Mouse (Mus musculus): ENCODE measurements at regions not wholly inside any gene's neighbourhood (a gene's known extent, or its start where the extent isn't known, plus 50 kb on each side); places are given as distances from the start of the nearest gene placed in this dataset.

DNA sequence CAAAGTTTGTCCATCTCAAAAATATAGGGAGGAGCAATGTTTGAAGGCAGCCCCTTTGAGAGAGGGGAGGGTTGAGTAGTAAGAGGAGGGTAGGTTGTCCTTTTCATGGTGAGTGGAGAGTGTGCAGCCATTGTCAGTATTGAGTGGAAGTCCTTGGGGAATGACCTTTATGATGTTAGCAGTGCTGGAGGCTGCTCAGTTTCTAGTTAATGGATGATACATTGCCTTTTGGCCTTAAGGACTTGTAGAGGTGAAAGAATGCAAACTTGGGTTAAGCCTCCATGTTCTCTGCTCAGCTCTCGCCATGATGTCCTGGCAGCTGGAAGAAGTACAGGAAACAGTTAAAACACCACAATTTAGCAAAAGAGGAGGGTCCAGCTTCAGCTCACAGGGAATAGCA lies 250.6 kb downstream of the Dmrt2 start:
- no peak overlapping the region for H3K4me2 ChIP-seq
- H3K27me3 ChIP-seq, result no peaks in the 10 kb centered on the region
- H3K9ac ChIP-seq, result no peak overlapping the region
- H3K36me3 ChIP-seq, result no peaks in the 10 kb centered on the region
- H3K27ac ChIP-seq (replicated peaks), result no peak overlapping the region
- no peak for ATAC-seq (ENCODE audit: low read depth)
- H3K9me3 ChIP-seq, result no peaks in the 10 kb centered on the region
- H3K4me1 ChIP-seq (replicated peaks), result peaks cover 13% of the 10 kb centered on the region
- WGBS, result 94% methylated on average over 1 of the region's 1 CpGs
- no peak overlapping the region for H3K4me3 ChIP-seq

DNA sequence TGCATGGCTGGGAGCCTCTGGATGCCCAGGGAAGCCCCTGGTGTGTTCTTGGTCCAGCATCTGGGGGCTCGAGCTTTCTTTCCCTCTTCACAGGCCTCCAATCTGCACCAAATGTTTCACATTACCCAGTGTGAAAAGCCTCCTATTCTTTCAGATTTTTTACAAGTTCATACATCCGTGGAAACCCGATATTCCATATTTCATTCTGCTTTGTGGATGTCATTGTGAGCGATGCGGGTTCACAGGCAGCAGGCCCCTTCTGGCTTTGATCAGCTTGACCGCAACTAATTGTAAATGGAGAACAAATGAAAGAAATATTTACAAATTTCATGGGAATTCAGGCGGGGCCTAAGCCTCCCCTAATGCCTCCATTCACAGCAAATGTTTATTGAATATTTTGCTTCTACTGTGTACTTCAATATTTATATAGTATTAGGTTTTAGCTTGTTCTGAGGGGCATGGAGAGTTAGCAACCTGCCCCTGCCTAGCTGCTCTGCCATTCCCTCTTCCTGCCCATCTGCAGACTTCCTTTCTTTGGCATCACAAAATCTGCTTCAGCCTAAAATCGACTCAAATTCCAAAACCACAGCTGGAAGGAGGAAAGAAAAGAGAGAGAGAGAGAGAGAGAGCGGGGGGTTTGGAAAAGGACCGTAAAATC lies 251.6 kb downstream of the Dmrt2 start:
- H3K4me1 ChIP-seq (replicated peaks), result peaks cover 13% of the 10 kb centered on the region
- no peaks in the 10 kb centered on the region for H3K27me3 ChIP-seq
- no peaks in the 10 kb centered on the region for H3K36me3 ChIP-seq
- 34% methylated on average over 10 of the region's 10 CpGs for WGBS
- no peak overlapping the region for H3K4me2 ChIP-seq
- H3K9me3 ChIP-seq, result no peaks in the 10 kb centered on the region
- H3K27ac ChIP-seq (replicated peaks), result no peak overlapping the region
- H3K4me3 ChIP-seq, result no peak overlapping the region
- no peak overlapping the region for H3K9ac ChIP-seq
- no peak for ATAC-seq (ENCODE audit: low read depth)

DNA sequence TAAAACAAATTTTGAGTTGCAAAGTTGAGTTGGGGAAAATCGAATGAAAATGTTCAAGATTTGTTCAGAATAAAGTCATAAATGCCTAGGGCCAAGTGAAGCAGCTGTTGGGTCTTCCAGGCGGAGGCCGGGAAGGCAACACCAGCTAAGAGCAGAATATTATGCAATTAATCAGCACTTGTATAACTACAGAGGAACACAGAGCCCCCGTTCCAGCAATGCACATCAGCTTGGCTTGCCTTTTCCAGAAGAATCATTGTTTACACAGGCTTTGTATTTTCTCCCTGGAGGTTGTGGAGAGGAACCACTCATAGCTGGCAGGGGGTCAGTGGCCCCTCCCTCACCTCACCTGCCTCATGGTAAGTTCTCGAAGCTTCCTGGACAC lies 252.2 kb downstream of the Dmrt2 start:
- WGBS, result 39% methylated on average over 5 of the region's 5 CpGs
- no peak for ATAC-seq (ENCODE audit: low read depth)

DNA sequence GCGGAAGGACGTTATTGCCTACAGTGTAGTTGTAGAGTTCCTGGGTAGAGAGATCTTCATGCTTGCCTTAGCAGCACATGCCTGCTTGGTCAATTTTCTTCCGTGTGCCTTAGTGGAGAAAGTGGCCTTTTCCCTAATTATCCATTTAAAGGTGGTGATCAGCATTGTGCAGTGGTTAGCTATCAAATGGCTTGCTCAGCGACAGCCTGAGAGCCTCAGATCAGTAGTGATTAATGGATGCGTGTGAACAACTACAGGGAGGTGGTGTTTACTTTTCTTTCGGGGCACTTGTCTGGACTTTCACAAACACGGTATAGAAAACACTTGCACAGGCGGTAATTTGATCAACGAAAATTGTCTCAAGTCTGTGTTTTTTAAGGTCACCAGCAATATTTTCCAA lies 255.0 kb downstream of the Dmrt2 start:
- no peak overlapping the region for H3K4me2 ChIP-seq
- no peak overlapping the region for H3K4me3 ChIP-seq
- H3K36me3 ChIP-seq, result no peaks in the 10 kb centered on the region
- no peak overlapping the region for H3K27ac ChIP-seq (replicated peaks)
- H3K27me3 ChIP-seq, result no peaks in the 10 kb centered on the region
- no peak for ATAC-seq (ENCODE audit: low read depth)
- WGBS, result 65% methylated on average over 9 of the region's 9 CpGs
- no peaks in the 10 kb centered on the region for H3K9me3 ChIP-seq
- H3K9ac ChIP-seq, result no peak overlapping the region
- H3K4me1 ChIP-seq (replicated peaks), result peaks cover 13% of the 10 kb centered on the region

More for the DNA sequence above, 252.2 kb downstream of the Dmrt2 start:
- peaks cover 13% of the 10 kb centered on the region for H3K4me1 ChIP-seq (replicated peaks)
- H3K9me3 ChIP-seq, result no peaks in the 10 kb centered on the region
- no peaks in the 10 kb centered on the region for H3K36me3 ChIP-seq
- H3K4me3 ChIP-seq, result no peak overlapping the region
- H3K27me3 ChIP-seq, result no peaks in the 10 kb centered on the region
- H3K9ac ChIP-seq, result no peak overlapping the region
- no peak overlapping the region for H3K27ac ChIP-seq (replicated peaks)
- no peak overlapping the region for H3K4me2 ChIP-seq

DNA sequence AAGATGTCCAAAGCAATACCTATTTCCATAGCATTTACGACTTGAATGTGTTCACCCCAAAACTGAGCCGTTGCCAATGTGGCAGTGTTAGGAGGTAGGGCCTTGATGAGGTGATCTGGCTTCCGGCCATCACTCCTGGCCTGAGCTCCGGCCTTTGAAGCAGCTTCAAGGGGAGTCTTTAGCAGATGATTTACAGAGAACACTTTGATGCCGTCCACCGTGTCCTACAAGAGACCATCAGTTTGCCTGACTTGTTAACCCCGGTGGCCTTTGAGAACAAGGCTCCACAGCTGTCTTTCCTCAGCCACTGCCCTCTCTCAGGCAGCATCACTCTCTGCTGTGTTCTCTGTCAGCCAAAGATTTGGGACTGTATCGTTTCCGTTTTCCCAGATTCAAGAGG lies 265.1 kb downstream of the Dmrt2 start:
- Histone ChIP-seq H3K27me3 (no peaks in the 10 kb centered on the region), H3K4me2 (no peak overlapping the region), H3K9ac (no peak overlapping the region), H3K4me1 (replicated peaks) (no peaks in the 10 kb centered on the region), H3K36me3 (no peaks in the 10 kb centered on the region), H3K4me3 (no peak overlapping the region), H3K9me3 (no peaks in the 10 kb centered on the region), H3K27ac (replicated peaks) (no peak overlapping the region)
- 56% methylated on average over 9 of the region's 9 CpGs for WGBS
- ATAC-seq (ENCODE audit: low read depth), result no peak

DNA sequence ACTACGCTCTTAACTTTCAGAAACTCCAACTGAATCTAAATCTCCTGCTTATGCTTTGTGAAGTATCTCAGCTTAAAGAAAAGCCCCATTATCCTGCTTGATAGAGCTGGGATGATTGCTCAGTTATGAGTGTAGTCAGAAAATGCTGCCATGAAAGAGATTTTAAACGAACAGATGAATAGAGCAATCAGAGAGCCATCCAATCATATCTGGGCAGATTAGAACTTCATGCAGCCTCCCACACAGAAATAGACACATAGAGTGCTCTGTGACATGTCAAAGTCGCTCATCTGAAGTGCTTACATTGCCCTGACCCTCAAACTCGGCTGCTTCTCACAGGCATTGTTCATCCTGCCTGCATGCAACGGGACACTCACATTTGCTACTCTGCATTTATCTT lies 299.0 kb downstream of the Dmrt2 start:
- Histone ChIP-seq H3K9ac (no peak overlapping the region), H3K4me2 (no peak overlapping the region)
- 71% methylated on average over 5 of the region's 5 CpGs for WGBS

DNA sequence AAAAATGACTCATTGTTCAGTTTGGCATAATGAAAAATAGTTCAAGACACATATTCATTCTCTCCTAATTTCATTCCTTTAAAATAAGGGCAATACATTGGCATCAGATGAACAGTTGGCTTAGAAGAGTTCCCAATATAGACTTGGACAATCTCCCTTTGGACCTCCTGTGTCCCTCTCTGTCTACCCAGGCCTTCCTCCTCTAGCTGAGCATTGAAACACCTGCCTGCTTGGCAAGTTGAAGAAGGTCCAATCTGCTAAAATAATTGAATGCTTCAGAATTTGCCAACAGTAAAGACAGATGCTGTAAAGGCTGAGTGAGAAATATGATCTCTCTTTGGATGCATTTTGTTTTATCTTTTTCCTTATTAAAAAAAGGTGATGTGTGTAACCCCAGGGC lies 303.0 kb downstream of the Dmrt2 start:
- no peak for ATAC-seq (ENCODE audit: low read depth)
- H3K27ac ChIP-seq (replicated peaks), result no peak overlapping the region
- H3K4me2 ChIP-seq, result no peak overlapping the region
- H3K9ac ChIP-seq, result no peak overlapping the region
- no peaks in the 10 kb centered on the region for H3K9me3 ChIP-seq
- H3K36me3 ChIP-seq, result no peaks in the 10 kb centered on the region
- no peaks in the 10 kb centered on the region for H3K4me1 ChIP-seq (replicated peaks)
- H3K27me3 ChIP-seq, result no peaks in the 10 kb centered on the region
- no peak overlapping the region for H3K4me3 ChIP-seq

More for the DNA sequence above, 299.0 kb downstream of the Dmrt2 start:
- Histone ChIP-seq H3K27ac (replicated peaks) (no peak overlapping the region), H3K36me3 (no peaks in the 10 kb centered on the region), H3K9me3 (no peaks in the 10 kb centered on the region), H3K27me3 (no peaks in the 10 kb centered on the region), H3K4me3 (no peak overlapping the region), H3K4me1 (replicated peaks) (no peaks in the 10 kb centered on the region)
- no peak for ATAC-seq (ENCODE audit: low read depth)

DNA sequence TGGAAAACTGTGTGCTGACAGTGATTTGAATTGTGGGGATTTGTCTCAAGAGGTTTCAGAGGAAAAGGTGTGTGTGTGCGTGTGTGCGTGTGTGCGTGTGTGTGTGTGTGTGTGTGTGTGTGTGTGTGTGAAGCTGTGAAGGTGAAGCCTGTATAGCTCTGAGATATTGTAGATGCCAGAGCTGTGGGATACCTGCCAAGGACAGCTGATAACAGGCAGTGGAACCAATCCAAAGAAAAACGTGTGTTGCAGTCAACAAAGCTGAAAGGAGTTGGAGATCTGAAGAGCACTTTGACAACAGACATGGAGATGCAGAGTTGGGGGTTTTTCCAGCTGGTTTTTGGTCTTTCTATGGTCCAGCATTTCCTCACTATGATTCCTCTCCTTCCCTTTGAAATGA lies 308.1 kb downstream of the Dmrt2 start:
- Histone ChIP-seq H3K9me3 (no peaks in the 10 kb centered on the region), H3K36me3 (no peaks in the 10 kb centered on the region), H3K27me3 (no peaks in the 10 kb centered on the region), H3K4me1 (replicated peaks) (no peaks in the 10 kb centered on the region), H3K4me2 (no peak overlapping the region), H3K27ac (replicated peaks) (no peak overlapping the region), H3K9ac (no peak overlapping the region), H3K4me3 (no peak overlapping the region)
- ATAC-seq (ENCODE audit: low read depth), result no peak
- 66% methylated on average over 4 of the region's 4 CpGs for WGBS

DNA sequence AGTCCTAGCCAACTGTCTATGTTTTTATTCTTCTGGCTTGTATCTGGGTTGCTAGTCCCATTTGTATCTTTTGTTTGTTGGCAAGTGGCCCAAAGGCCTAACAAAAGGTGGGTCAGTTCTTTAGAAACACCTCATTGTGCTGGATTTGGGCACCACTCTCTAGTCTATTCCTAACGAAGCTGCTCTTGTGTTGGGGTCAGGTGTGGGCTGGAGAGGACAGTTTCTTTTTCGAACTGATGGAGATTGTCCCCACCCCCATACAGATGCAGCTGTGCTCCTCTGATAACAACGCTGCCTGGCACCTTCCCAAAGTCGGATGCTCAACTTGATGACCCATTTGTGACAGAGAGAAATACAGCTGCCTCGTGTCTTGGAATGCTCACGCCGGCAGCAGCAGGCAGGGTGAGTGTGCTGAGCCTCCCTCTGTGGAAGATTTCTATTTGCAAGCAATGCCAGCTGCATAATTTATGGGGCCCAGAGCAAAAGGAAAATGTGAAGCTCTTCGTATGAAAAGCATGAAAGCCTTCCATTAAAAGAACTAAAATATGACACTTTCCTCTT lies 342.5 kb downstream of the Dmrt2 start:
- H3K4me1 ChIP-seq (replicated peaks), result peaks cover 13% of the 10 kb centered on the region
- H3K27ac ChIP-seq (replicated peaks), result peak overlapping the region; percentile 43; the same call in 1 of the 2 replicates
- 27% methylated on average over 8 of the region's 8 CpGs for WGBS
- H3K27me3 ChIP-seq, result no peaks in the 10 kb centered on the region
- no peaks in the 10 kb centered on the region for H3K36me3 ChIP-seq
- ATAC-seq (ENCODE audit: low read depth), result no peak; the same call in 1 of the 2 replicates
- 0 out of 2 replicates have a peak overlapping the region, but pooled peaks have one; percentile 4 for H3K4me2 ChIP-seq
- no peaks in the 10 kb centered on the region for H3K9me3 ChIP-seq
- H3K9ac ChIP-seq, result peak overlapping the region; percentile 38; the same call in 1 of the 2 replicates
- H3K4me3 ChIP-seq, result no peak overlapping the region

DNA sequence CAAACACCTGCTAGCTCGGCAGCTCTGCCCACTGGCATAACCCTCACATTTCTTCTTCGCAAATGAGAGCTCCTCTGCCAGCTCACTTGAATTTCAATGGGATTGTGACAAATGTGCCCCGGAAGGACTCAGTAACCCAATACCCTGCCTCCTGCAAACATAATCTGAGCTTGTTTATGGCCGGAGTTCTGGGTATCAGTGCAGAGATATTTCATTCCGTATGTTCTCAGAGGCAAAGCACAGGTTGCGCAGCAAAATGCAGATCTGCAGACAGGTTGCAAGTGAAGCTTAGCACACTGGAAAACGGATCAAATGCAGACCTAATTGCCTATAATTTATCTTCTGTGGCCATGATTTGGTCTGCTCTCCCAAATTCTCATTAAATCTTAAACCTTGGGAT lies 348.9 kb downstream of the Dmrt2 start:
- H3K9ac ChIP-seq, result no peak overlapping the region
- no peak for ATAC-seq (ENCODE audit: low read depth)
- H3K27me3 ChIP-seq, result no peaks in the 10 kb centered on the region
- no peaks in the 10 kb centered on the region for H3K4me1 ChIP-seq (replicated peaks)
- H3K9me3 ChIP-seq, result no peaks in the 10 kb centered on the region
- no peak overlapping the region for H3K27ac ChIP-seq (replicated peaks)
- H3K36me3 ChIP-seq, result no peaks in the 10 kb centered on the region
- no peak overlapping the region for H3K4me2 ChIP-seq
- no peak overlapping the region for H3K4me3 ChIP-seq
- 62% methylated on average over 7 of the region's 7 CpGs for WGBS

DNA sequence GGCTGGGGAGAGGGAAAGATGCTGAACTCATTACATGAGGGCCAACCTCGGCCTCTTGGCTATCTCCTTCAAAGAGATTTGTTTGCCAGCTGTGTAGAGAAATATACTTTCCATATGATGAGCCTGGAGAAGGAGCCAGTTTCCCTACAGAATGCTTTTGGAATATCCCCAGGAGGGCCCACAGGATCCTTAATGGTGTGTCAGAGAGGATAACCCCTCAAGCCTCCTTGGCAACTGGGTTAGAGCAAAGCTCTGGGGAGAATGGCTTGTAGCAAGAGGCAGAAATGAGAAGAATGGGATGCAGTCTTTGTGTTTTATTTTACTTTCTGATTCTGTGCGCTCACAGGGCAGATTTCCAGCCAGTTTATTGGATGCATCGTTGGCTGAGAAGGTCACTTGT lies 353.9 kb downstream of the Dmrt2 start:
- Histone ChIP-seq H3K27me3 (no peaks in the 10 kb centered on the region), H3K4me1 (replicated peaks) (no peaks in the 10 kb centered on the region), H3K9ac (no peak overlapping the region), H3K4me3 (no peak overlapping the region), H3K27ac (replicated peaks) (no peak overlapping the region), H3K36me3 (no peaks in the 10 kb centered on the region), H3K4me2 (no peak overlapping the region), H3K9me3 (no peaks in the 10 kb centered on the region)
- WGBS, result 81% methylated on average over 3 of the region's 3 CpGs
- no peak for ATAC-seq (ENCODE audit: low read depth)

DNA sequence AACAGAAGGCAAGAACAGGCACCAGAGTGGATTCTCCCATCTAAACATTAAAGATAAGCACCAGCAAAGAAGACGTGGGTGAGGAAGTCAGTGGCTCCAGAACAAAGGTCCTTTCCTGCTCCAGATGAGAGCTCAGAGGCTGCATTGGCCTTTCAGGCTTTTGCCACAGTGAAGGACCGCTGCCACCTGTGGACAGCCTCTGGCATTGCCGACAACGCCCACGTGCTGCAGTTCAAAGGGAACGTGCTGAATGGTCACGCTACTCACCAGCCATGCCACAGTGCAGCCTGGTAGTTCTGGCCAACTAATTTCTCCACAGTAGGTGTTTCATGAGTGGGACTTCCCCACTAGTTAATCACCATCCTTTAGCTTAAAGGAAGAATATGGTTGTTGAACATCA lies 365.1 kb downstream of the Dmrt2 start:
- Histone ChIP-seq H3K9ac (no peak overlapping the region), H3K4me2 (no peak overlapping the region), H3K27me3 (no peaks in the 10 kb centered on the region), H3K4me3 (no peak overlapping the region), H3K27ac (replicated peaks) (no peak overlapping the region), H3K9me3 (no peaks in the 10 kb centered on the region), H3K36me3 (no peaks in the 10 kb centered on the region), H3K4me1 (replicated peaks) (no peaks in the 10 kb centered on the region)
- no peak for ATAC-seq (ENCODE audit: low read depth)
- 11% methylated on average over 7 of the region's 7 CpGs for whole genome bisulfite sequencing
